Mouse (Mus musculus) layer of hippocampus, adult 8-10 months (tissue): Measurements from ENCODE around the gene Sbsn. TPM values are rescaled to one million over a fixed set of nuclear protein-coding genes. Genes with fewer than 3 reads are reported as not detected.

Source experiments
- DNase-seq, 2 experiments: peaks; one replicate each; pipeline ENCODE4 v3.0.0; 2022; ENCODE audit warnings: low spot score in 2 of 2
- total RNA-seq, 4 experiments: library from RNA; stranded (reverse); gene quantifications; 2 replicates each; pipeline ENCODE4 v1.2.4; 2022

Gene Sbsn
- total RNA-seq, 4 experiments from 2014 or later: 7.8 to 11.8 (median 8.4) TPM

GRCm38 (mm10) chr7:30749824-30750606 is 1.3 kb upstream of the Sbsn start:
- DNase-seq: no peak

- DNase-seq: no peak
These were observed 5.7 kb downstream of the Sbsn start for GRCm38 (mm10) chr7:30757001-30757400.

DNA sequence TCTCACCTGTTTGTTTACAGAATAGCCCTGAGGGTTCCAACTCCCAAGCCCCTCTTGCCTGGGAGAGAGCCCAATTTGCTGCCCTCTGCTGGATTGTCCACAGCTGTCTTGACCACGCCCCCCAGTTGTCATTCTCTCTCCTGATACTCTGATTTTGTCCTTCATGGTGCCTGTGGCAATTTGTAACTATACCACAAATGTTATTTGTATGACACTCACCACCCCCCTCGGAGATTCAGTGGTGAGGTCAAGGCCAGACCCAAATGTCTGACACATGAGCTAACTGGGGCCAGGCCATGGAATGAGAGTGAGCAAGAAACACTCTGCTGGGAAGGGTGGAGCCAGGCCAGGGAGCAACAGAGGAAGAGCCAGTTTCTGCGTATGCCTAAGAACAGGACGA is 7.6 kb downstream of the Sbsn start:
- no peak for DNase-seq

- DNase-seq: no peak
These were observed 10.6 kb downstream of the Sbsn start for GRCm38 (mm10) chr7:30761769-30762352.

DNA sequence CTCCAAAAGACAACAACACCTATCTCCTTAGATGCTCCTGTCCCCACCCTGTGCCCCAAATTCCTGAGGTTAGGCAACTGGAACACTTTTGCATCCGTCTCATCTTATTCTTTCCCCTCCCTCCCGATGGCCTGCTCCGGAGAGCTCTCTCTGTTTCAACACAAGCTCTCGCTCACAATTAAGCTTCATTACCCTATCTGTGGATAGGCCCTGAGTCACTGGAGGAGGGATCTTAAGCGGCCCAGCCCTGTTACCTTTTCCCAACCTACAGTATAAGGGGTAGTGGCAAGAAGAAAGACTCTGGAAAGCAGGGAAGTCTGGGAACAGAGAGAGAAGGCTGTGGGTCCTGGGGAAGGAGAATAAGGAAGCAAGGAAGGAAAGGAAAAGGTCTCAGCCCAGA is 12.2 kb downstream of the Sbsn start, which contains the start of gene Dmkn:
Gene Dmkn (plus strand): TSS at position 301 of the 400 bp plus-strand sequence.
- DNase-seq: no peak

- no peak for DNase-seq
These were observed 13.9 kb downstream of the Sbsn start for GRCm38 (mm10) chr7:30765173-30765572.

DNA sequence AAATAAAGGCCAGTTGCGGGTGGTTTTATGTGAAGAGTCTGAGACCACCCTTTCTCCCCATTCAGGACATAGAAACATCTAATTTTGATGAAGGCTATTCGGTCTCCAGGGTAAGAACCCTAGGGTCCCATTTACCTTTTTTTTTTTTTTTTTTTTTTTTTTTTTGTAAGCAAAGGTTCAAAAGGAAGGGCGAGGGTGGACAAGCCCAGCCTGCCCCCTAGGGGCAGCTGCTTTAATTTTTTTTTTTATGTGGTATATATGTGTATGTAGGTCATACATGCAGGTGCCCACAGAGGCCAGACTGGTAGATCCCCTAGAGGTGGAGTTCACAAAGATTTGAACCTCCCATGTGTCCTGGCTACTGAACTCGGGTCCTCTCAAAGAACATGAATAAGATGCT is 15.1 kb downstream of the Sbsn start:
- no peak for DNase-seq

DNA sequence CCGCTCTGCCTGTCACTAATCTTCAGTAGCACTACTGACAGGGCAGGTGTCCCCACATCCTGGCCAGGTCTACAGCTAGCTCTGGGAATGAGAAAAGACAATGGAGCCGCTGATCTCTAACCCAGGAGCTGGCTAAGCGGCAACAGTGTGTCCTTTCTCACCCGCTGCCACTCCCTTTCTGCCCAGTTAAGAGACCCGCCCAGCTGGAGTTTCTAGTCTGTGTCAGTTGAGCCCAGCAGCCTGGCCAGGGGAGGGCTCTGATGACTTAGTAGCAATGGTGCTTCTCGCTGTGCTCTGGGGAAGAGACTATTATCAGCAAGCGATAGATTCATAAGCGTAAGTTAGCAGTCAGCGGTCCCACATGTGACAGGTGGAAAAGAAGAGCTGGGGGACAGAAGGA is 18.0 kb downstream of the Sbsn start:
- DNase-seq: no peak

- no peak for DNase-seq
These were observed 24.8 kb downstream of the Sbsn start for GRCm38 (mm10) chr7:30776104-30776503.

- DNase-seq: no peak
These were observed 25.9 kb downstream of the Sbsn start for GRCm38 (mm10) chr7:30777081-30777579.

DNA sequence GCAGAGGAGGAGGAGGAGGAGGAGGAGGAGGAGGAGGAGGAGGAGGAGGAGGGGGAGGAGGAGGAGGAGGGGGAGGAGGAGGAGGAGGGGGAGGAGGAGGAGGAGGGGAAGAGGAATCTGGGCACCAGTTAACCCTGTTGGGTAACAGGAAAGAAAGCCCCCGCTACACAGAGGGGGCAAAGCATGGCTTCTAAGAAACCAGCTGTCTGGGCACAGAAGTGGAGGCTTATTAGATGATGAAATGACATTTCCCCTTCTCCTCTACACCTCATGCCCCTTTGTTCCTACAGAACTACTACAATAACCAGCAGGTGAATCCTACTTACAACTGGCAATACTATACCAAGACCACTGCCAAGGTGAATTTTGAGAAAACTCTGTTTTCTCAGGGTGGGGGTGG is 26.6 kb downstream of the Sbsn start:
- DNase-seq: no peak

DNA sequence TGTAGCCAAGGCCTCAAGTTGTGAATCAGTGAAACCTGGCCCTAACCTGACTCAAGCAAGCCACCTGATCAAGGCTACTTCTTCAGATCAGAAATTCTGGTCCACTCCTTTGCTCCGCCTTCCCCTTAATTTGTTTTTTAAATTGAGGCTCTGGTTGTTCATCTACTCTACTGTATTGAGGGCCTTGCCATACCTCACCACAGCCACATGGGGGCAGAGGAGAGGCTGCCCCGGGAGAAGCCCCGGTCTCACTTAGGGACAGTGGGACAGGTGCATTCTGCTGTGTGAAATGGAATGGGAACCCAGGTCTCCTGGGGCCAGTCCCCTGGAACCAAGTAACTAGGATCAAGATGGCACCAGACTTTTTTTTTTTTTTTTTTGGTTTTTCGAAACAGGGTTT is 30.5 kb downstream of the Sbsn start:
- no peak for DNase-seq

GRCm38 (mm10) chr7:30782658-30783057 is 31.4 kb downstream of the Sbsn start:
- DNase-seq: no peak

GRCm38 (mm10) chr7:30785154-30785553 is 33.9 kb downstream of the Sbsn start:
- no peak for DNase-seq

GRCm38 (mm10) chr7:30785721-30786546 is 34.7 kb downstream of the Sbsn start:
- peak; percentile 52 to 57 for DNase-seq

DNA sequence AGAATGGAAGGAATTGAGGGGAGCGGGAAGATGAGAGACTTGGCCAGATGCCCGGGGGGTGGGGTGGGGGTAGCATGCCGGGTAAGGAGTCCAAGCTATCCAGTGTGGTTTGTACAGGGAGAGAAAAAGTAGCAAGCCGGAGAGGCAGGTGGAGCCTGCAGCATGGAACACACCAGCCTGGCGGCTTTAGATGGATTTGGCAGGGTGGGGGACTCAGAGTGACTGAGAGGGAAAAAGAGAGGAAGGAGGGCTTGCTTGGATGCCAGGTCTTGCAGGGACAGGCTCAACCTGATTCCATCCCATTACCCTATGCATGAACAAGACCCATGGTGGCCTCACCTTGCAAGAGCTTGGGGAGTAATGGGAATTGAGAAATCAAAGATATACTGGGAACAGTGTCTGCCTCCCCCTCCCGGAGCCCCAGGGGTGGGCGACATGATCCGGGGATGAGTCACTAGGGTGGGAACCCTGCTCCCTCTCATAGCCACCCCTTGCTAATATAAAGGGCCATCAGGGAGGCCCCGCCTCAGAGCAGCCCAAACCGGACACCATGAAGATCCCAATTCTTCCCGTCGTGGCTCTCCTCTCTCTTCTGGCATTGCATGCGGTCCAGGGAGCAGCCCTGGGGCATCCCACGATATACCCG is 36.2 kb downstream of the Sbsn start, which contains the start of gene Krtdap:
Gene Krtdap (plus strand): TSS at position 520 of the 646 bp plus-strand sequence.
- no peak for DNase-seq

DNA sequence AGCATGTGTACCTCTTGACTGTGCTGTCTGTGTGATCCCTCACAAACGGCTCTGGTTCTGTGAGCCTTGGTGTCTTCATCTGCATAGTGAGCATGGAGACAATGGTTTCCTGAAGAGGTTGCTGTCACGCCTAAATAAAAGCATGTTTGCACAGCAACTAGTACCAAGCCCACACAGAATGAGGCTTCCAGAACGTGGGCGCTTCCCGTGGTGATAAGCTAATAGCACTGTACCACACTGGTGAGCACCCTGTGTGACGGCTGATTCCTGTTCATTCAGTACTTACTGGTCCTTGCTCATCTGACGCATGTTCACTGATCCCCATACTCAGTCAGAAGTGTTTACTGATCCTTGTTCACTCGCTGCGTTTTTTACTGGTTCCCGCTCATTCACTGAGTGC is 38.9 kb downstream of the Sbsn start:
- peak in 1 of 2 experiments; percentile 32 for DNase-seq

DNA sequence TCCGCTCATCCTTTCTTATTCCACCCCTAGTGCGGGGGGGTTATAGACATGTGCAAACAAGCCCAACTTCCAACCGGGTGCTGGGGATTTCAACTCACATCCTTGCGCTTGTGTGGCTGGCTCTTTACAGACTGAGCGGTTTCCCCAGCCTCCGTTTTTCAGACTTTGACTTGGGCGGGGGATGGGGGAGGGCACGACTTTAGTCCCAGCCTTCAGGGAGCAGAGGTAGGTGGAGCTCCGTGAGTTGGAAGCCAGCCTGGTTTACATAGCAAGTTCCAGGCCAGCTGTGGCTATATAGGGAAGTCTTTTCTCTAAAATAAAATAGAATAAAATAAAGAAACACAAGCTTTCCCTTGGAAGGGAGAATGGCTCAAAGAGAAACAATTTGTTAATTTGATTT is 40.6 kb downstream of the Sbsn start:
- DNase-seq: no peak

- DNase-seq: no peak
These were observed 43.6 kb downstream of the Sbsn start for GRCm38 (mm10) chr7:30794921-30795320.

GRCm38 (mm10) chr7:30796790-30797189 is 45.5 kb downstream of the Sbsn start:
- DNase-seq: peak; percentile 19 to 33

- no peak for DNase-seq
These were observed 49.4 kb downstream of the Sbsn start for GRCm38 (mm10) chr7:30800653-30801052.
